Mouse (Mus musculus): Measurements from ENCODE around the gene Gpd1l.

Gene Gpd1l

DNA sequence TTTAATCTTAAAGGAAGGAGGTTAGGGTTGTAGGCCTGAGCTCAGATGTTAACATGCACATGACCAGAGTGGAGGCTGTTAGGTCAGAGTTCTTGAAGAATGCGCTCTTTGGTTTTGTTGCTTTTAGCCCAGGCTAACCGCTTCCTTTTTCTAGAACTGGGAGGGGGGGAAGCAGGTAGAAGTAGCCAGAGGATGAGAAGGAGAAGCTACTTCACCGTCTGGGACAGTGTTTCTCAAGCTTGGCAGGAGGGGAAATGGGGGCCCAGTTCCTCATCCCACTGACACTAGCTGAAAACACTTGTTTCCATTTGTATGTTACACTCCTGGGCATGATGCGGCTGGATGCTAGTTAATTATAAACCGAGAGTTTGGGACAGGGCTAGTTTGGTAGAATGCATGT, 8.2 kb downstream of the Gpd1l start:
- peak; percentile 13 for DNase-seq

DNA sequence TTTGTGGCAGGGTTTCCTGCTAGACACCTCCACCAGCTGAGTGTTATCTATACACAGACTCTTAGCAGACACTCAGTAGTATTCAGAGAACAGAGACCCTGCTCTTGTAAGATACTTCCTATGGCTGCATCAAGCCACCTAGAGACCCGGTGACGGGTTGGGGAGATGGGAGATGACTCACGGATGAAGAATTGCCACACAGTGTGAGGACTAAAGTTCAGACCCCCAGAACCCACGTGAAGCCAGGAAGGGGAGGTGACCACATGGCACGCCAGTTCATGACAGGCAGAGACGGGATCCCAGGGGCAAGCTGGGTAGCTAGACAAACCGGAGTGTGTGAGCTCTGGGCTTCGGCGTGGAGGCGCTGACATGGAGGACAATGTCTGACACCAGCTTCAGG, 8.7 kb downstream of the Gpd1l start:
- DNase-seq, result no peak

DNA sequence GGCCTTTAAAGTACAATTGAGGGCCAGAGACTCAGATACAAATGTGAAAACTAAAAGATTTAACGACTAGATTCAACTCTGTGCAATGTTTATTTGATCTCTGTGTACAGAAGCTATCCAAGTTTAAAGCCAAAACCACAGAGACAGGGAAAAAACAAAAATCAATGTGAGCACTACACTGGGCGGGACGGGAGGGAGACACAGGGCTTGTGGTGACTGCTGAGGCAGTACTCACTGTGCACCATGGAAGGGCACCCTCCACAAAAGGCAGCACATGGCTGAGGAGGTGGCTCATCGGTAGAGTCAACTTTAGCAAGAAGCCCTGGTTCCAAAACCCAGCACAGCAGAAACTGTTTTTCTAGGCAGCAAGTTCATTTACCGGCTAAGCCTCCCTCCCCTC, 9.3 kb downstream of the Gpd1l start:
- no peak for DNase-seq

DNA sequence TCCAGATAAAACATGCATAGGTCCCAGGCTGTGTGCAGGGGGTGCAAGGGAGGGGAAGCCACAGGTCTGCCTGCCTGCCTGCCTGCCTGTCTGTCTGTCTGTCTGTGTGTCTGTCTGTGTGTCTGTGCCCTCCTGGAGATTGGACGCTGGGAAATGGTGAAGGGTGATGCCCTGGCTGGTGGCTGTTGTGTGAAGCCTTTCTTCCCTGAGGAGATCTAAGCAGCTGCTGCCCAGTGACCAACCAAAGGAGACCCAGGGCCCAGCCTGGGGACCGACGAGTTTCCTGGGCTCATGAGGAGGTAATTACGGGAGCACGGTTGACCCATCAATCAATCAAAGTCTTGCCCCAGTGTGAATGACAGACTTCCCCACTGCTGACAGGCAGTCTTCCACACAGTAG, 11.6 kb downstream of the Gpd1l start:
- no peak for DNase-seq

DNA sequence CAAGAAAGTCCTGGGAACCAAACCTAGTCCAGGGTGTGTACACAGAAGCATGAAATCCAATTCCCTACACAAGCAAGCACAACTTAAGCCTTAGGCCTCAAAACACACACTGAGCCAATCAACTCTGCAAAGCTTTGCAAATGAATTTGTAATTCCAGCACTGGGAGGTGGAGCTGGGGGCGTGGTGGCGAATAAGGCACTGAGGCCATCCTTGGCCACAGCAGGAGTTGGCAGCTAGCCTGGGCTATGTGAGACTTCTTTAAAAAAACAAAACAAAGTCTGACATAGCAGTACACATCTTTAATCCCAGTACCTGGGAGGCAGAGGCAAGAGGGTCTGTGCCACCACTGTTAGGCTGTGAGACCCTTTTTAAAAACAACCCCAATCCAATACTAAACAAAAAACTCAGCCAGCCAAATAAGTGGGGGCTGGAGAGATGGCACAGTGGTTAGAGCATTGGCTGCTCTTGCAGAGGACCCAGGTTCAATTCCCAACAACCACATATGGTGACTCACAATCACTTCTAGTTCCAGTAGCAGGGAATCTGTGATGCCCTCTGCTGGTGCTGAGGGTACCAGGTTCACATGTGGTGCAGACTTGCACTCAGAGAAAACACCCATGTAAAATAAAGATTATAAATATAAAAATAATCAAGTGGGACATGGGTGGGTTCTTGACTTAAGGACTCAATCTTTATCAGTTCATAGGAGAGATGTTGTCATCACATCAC, 12.3 kb downstream of the Gpd1l start:
- peak; percentile 43 for DNase-seq

DNA sequence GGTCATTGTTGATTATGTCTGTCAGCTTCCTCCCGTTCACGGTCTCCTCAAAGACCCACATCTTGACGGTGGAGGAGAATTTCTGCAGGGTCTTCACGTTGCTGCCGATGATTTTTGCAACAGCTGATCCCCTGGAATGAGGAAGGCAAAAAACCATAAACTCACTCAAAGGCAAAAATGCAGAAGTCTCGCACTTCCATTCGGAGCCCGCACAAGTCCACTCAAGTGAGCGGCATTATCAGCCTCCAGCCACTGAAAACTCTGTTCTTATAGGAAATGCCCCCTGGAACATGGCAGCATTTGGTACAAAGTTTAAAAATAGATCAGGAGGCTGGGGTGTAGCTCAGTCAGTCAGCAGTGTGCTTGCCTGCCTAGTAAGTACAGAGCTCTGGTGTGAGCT, 13.2 kb downstream of the Gpd1l start:
- no peak for DNase-seq

DNA sequence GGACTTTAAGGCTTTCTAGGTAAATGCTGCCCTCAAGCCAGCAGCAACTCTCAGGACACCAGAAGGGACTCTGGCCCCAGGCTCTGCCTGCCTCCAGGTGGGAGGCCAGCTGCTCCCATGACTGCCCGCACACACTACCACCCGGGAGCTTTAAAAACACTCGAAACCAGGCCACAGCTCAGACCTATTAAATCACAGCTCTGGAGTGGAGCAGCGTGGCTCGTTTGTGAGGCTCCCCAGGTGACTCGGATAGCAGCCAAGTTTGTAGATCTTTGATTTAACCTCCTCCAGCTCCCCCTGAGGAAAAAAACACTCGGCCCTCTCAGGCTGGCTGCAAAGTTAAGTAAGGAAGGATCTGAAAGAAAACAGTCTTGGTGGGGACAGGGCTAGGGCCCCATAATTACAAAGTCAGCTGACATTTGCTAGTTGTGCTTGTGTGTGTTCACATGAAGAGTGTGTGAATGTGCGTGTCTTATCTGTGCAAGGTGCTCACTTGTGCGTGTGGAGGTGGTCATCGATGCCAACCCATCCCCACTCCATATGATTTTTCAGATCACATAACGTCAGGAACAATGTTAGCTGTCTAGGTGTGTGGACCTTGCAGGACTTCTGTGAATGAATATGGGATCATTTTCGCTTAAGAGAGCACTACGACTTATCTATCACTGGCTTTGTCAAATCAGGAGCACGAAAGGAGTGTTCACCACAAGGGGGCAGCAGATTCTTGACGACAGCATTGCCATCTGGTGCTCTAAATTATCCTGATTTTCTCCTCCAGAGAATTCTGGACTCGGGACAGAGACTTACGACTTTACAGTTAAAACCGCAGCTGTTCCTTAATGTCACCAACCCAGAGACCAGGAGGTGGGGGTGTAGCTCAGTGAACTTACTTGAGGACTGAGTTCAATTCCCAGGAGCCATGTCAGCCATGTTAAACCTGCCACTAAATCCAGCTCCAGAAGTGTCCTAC, 20.8 kb downstream of the Gpd1l start:
- peak; percentile 92 for DNase-seq

DNA sequence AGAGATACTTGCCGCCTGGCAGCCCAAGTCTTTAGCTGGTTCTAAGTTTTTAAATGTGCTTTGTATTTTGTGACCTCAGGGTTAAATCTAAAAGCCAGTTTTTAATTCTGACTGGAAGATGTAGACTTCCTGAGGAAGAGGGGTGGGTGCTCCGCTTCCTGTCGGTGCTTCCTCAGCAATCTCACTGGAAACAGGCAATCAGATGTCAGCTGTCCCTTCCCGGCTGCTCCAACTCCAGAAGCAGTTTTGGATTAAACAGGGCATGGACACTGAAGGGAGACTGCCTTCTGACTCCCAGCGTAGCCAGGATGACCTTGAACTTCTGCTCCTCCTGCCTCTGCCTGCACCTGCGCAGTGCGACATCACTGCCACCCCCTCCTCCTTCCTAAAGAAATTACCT, 26.3 kb downstream of the Gpd1l start:
- peak; percentile 15 for DNase-seq

DNA sequence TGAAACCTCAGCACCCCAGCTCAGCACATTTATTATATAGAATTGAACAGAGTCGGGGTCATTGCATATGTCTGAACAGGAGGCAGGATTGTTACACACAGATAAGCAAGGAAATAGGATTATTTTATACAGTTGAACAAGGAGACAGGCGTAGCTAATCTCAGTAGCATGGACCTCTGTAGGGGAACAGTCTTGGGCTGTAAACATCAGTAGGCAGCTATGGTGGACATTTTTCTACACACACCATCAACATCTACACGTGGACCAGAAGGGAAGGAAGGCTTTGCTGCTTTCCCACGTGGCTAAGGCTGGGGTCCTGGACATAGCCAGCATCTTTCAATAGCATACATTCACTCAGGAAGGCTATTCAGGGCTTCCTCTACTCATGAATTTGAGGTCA, 37.9 kb downstream of the Gpd1l start:
- no peak for DNase-seq

DNA sequence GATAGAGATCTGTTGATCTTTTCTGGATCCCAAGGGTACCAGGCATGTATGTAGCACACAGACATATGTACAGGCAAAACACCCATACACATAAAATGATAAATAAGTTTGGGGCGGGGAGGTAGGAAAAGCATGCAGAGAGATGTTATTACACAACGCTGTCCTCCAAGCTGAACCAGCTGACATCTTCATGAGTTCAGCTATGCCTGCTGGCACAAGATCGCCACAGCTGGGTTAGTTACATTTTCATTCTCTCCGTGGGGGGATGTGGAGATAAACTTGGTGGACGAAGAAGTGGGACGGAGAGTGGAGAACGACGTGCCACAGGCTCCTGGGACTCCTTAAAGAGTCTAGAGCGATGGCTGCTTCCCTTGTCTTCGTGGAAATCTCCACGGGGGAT, 40.8 kb downstream of the Gpd1l start:
- DNase-seq, result no peak

DNA sequence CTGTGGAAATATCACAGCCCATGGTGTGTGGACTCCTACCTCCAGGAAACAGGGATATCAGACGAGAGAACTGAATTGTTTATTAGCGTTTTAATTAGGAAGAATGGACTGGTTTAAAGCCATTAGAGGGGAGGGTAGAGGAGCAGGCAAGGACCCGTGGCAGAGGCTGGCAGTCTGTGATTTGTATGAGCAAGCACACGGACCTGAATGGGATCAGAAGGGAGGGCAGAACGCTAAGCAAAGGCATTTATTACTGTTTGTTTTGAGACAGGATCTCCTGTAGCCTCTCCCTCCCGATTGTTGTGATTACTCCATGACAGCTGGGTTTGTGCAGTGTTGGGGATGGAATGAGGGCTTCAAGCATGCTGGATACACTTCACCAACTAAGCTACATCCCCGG, 43.4 kb downstream of the Gpd1l start:
- no peak for DNase-seq

DNA sequence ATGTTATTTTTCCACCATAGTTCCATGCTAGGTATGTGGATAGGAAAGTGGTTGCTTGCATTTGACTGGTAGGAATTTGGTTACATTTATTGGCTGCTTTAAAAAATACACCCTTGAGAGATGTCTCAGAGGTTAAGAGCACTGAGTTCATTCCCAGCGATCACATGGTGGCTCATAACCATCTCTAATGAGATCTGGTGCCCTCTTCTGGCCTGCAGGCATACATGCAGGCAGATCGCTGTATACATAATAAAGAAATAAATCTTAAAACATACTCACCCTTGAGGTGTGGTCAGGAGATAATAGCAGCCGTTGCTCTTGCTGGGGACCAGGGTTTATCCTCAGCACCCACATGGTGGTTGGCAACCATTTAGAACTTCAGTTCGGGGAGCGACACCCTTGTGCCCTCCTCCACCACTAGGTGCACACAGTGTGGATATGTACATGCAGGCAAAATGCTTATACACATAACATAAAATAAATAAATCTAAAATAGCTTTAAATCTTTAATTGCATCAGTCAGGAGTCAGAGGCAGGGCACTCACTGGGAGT, 44.9 kb downstream of the Gpd1l start:
- no peak for DNase-seq

DNA sequence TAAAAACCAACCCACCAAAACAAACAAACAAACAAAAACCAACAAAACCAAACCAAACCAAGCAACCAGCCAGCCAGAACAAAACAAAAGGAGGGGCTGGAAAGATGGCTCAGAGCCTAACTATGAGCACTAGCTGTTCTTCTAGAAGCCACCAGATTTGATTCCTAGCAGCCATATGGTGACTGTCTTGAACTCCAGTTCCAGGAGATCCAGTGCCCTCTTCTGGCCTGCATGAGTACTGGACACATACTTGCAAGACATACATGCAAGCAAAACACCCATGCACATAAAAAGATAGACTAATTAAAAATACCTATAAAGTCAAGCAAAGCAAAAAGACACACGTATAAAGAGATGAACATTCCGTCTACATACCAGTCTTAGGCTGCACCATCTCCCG, 46.1 kb downstream of the Gpd1l start:
- peak; percentile 75 for DNase-seq

DNA sequence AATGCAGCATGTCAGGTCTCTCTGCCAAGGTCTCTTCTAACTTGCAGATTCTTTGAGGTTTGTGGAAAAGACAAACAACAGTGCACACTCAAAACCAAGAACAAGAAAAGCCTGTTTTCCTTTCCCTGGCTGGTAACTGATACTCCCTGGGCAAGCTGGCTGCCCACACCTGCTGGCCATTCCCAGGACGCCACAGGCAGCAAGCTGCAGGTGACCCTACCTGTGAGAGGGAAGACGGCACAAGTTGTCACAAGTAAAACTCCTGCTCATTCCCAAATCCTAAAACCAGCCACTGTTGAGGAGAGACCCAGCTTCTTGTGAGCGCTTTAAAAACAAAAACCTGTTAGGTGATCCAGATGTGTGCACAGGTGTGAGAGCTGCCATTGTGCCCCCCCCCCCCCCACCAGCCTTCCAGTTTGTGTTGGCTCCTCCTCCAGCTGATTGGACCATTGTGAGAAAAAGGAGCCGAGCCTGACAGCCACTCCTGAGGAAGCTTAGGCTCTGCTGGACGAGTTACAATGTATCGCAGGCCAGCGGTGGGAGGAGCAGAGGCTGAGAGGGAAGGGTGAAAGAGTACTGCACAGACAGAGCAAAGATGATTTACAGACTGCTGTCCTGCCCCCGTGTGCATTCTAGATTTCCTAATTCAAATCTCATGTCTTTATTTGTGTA, 47.7 kb downstream of the Gpd1l start:
- peak; percentile 53 for DNase-seq

DNA sequence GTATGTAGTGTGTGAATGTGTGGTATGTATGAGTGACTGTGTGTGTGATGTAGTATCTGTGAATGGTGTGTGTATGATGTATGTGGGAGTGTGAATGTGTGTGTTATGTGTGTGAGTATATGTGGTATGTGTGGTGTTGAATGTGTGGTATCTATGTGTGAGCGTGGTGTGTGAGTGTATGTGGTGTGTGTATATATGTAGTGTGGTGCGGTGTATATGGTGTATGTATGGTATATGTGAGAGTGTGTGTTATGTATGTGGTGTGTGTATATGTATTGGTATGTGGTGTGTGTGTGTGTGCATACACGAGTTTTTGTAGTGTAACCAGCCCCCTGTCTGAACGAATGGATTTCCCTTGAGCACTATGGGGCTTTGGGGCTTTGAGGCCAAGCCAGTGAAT, 48.2 kb downstream of the Gpd1l start:
- no peak for DNase-seq

DNA sequence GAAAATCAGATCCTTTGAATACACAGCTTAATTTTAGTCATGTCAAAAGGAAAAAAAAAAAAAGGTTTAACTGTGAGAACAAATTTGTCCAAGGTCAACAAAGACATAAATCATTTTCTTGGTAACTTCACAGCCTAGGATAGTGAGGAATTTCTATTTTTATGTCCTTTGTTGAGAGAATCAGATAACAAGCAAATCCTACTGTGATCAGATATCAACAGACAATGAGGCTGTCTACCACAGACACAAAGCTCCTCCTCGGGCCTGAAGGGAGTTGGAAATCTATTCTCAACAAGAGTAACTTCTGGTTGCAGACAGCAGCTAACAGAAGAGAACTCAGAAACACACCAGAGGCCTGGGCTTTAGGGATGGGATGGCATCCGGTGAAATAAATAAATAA, 51.8 kb downstream of the Gpd1l start:
- no peak for DNase-seq

DNA sequence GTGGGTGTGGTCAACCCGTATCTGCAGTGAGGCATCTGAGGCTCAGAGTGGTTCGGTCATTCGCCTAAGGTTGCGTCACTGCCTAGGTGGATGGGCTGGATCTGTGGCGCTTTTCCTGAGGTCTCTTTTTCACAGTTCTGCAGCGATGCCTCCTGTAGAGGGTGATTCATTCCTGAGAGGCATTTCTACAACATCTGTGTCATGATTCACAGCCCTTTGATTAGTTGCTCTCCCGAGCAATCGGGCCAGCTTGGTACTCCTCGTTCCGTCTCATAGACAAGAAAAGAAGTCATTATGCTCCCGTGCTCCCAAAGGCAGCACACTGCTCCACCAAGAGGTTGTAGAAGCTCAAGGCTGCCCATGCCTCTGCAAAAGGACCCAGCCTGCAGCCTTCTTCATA, 78.5 kb downstream of the Gpd1l start:
- DNase-seq, result no peak

DNA sequence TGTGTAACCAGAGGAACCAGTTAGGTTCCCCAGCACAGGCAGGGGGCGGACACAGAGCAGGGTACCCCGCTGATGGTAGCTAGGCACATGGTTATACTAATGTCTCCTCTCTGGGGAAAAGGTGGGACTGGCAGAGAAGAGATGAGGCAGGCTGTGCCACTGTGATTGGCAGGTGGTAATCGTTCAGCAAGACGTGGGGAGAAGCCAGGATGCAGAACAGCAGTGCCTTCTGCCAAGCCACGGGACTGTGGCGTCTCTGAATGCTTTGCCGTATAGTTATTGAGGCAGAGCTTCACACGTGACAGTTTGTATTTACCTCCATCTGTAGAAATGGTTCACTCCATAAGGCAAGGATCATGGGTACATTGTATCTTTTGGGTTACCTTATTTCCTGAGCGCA, 79.1 kb downstream of the Gpd1l start:
- DNase-seq, result no peak

DNA sequence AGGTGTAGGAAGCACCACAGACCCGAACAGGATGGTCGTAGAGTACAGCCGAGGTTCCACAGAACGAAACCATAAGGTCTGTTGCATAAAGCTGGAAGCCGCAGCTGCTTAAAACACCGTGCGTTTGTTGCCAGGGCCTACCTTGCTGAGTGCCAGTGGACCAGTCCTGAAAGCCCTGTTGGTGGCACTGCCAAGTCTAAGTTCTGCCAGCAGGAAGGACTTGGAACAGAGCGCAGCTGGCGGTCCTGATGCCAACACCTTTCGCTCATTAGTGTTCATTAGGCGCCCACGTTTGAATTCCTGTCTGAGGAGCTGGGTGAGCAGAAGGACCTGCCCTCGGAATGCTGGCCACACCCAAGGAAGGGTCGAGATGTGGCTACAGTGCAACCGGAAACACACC, 80.5 kb downstream of the Gpd1l start:
- peak; percentile 56 for DNase-seq

DNA sequence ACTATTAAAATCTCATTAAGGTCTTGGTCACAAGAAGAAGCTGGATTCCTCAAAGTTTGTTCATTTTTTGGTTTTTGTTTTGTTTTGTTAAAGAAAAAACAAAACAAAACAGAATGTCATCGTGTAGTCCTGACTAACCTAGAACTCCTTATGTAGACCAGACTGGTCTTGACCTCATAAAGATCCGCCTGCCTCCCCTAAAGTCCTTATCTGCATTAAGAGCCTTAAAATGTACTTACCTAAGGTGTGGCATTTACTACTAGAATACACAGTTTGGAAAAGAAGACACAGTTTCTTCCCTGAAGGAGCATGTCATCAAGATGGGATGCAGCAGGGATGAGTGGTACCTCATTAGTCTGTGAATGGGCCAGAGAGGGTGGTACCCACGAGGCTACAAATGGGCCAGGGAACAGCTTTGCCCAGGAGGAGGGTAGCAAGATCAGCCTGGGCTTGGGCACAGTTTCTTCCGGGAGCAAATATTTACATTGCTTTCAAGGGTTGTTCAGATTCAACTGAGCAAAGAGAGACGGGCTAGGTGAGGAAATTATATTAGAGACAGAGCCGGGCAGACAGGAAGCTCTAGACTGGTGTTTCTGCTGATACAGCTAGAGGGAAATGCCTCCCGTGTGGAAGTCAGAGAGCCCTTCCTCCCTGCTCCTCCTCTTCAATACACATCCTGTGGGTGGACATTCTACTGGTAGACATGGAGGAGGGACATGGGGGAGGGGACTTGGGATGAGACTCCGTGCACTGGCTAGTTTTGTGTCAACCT, 82.2 kb downstream of the Gpd1l start:
- DNase-seq, result peak; percentile 68
